Mouse (Mus musculus) kidney, adult 18-20 months (tissue): Measurements from ENCODE around the gene Tsc22d4.

Source experiments
- DNase-seq: peaks from one replicate; pipeline ENCODE4 v3.0.0; 2021

Gene Tsc22d4

GRCm38 (mm10) chr5:137806158-137806557 lies 60.6 kb downstream of the Tsc22d4 start:
- DNase-seq = no peak

GRCm38 (mm10) chr5:137808316-137808715 lies 62.8 kb downstream of the Tsc22d4 start:
- DNase-seq = no peak

DNA sequence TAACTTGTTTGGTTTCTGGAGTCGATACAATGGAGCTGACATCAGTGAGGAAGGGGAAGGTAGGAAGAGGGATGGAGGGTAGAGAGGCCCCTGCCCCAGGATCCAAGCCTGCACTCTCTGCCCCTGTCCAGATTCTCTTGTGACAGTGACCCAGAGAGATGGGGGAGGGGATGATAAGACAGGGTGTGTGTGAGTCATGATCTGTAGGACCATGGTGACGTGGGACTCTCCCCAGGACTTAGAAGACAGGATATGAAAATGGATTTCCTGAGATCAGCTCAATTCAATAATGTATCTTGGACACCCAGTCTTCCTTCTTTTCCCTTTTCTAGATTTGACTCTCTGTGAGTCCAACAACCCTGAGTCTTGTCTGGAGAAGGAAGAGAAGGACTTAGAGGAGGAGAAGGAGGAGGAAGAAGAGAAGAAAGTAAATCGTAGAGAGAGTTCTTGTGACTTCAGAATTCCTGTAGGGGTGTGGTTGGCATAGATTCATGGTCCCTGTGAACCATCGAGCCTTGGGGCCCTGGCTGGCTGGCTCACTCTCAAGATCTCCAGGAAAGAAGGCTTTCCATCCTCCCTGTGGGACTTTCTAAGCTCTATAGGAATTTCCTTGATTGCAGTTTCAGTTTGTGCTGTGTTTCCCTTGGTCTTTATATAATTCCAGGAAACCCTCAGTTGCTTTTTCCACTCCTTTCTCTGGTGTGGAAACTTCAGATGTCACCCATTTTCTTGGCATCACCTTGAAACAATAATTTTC lies 72.1 kb downstream of the Tsc22d4 start:
- no peak for DNase-seq
